Mouse (Mus musculus): ENCODE results near the gene Cacng8. TPM values are rescaled to one million over a fixed set of nuclear protein-coding genes. Genes with fewer than 3 reads are reported as not detected.

The Cacng8 gene
- polyA plus RNA-seq (2012; rRNA removed) (4.0 and 5.5 TPM in 2 replicates), polyA plus RNA-seq (2014; fragmentation: Nextera tagmentation; extraction: Ambion mirVana) (3.6 and 4.7 TPM in 2 replicates)

DNA sequence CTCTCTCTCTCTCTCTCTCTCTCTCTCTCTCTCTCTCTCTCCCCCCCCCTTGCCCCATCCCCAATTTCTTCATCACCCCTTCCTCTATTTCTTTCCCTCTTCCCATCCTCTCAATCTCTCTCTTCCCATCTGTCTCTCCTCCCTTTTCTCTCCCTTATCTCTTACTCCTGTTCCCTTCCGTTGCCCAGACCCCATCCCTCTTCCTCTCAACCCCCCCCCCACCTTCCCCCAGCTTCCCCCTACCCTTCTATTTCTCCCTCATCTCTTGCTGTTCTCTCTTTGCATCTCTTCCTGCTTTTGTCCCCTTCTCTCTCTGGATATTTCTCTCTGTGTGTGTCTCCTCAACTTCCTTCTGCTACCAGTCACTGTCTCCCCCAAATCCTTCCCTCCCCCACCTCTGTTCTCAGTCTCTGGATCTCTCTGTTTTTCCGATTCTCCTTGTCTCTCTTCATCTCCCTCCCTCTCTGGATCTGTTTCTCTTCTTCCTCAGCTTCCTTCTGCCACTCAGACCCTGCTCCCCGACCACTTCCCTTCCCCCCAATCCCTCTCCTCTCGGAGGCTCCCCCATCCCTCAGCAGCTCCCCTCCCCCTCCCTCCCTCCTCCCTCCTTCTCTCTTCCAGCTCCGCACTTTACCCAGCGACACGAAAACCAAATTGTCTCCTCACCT is at the start of gene Cacng8:
TSS of gene Cacng8 (plus strand) at position 271 of the 668 bp plus-strand sequence.
- peak within 1 kb of the TSS; percentile 70 for H3K4me2 ChIP-seq (replicated peaks; ENCODE audit: low read depth, low read length, severe bottlenecking)
- no peak for TF ChIP-seq POLR2A (IDR thresholded peaks at IDR 0.05; ENCODE audit: borderline replicate concordance, extremely low read depth, insufficient read depth, insufficient read length)
- no peaks in the 10 kb centered on the region for H3K9me3 ChIP-seq (ENCODE audit: control insufficient read depth, low read length)
- H3K4me3 ChIP-seq (replicated peaks; ENCODE audit: low read length) = peak within 1 kb of the TSS; percentile 42
- peaks cover 13% of the 10 kb centered on the region; the same call in 1 of the 2 replicates for H3K4me1 ChIP-seq (ENCODE audit: control insufficient read depth, insufficient read depth, low read length)
- DNase-seq (ENCODE audit: low spot score) (no peak), ATAC-seq (ENCODE audit: low FRiP score, low read depth) (no peak)
- H3K27me3 ChIP-seq (ENCODE audit: control insufficient read depth, insufficient read depth, low read length) = no peaks in the 10 kb centered on the region
- H3K9ac ChIP-seq (ENCODE audit: low read depth, low read length, severe bottlenecking) = peak within 1 kb of the TSS; percentile 41
- 0% methylated on average over 7 of the region's 7 CpGs for WGBS
- no peak within 1 kb of the TSS for H3K27ac ChIP-seq (replicated peaks; ENCODE audit: low read depth, low read length)
- peaks cover 10% of the 10 kb centered on the region for H3K36me3 ChIP-seq (ENCODE audit: control insufficient read depth, insufficient read depth, low read length)

GRCm38 (mm10) chr7:3343861-3344260 is 46.6 kb upstream of the Cacng8 start:
- Histone ChIP-seq H3K27me3 (ENCODE audit: control insufficient read depth, insufficient read depth, low read length) (no peaks in the 10 kb centered on the region), H3K4me2 (replicated peaks; ENCODE audit: low read depth, low read length, severe bottlenecking) (no peak overlapping the region), H3K27ac (replicated peaks; ENCODE audit: low read depth, low read length) (no peak overlapping the region), H3K36me3 (ENCODE audit: control insufficient read depth, insufficient read depth, low read length) (peaks cover 77% of the 10 kb centered on the region), H3K9ac (ENCODE audit: low read depth, low read length, severe bottlenecking) (no peak overlapping the region), H3K9me3 (ENCODE audit: control insufficient read depth, low read length) (no peaks in the 10 kb centered on the region), H3K4me1 (ENCODE audit: control insufficient read depth, insufficient read depth, low read length) (no peaks in the 10 kb centered on the region), H3K4me3 (replicated peaks; ENCODE audit: low read length) (no peak overlapping the region)
- no peak for DNase-seq (ENCODE audit: low spot score)
- TF ChIP-seq POLR2A (IDR thresholded peaks at IDR 0.05; ENCODE audit: borderline replicate concordance, extremely low read depth, insufficient read depth, insufficient read length) = no peak
- ATAC-seq (ENCODE audit: low FRiP score, low read depth) = no peak
- 85% methylated on average over 3 of the region's 3 CpGs for WGBS

- H3K4me1 ChIP-seq (ENCODE audit: control insufficient read depth, insufficient read depth, low read length) = no peaks in the 10 kb centered on the region
- whole genome bisulfite sequencing = 88% methylated on average over 3 of the region's 3 CpGs
- H3K9ac ChIP-seq (ENCODE audit: low read depth, low read length, severe bottlenecking) = no peak overlapping the region
- H3K4me3 ChIP-seq (replicated peaks; ENCODE audit: low read length) = no peak overlapping the region
- no peak overlapping the region for H3K27ac ChIP-seq (replicated peaks; ENCODE audit: low read depth, low read length)
- no peak overlapping the region for H3K4me2 ChIP-seq (replicated peaks; ENCODE audit: low read depth, low read length, severe bottlenecking)
- ATAC-seq (ENCODE audit: low FRiP score, low read depth) = no peak
- DNase-seq (ENCODE audit: low spot score) = no peak
- no peak for TF ChIP-seq POLR2A (IDR thresholded peaks at IDR 0.05; ENCODE audit: borderline replicate concordance, extremely low read depth, insufficient read depth, insufficient read length)
- H3K9me3 ChIP-seq (ENCODE audit: control insufficient read depth, low read length) = no peaks in the 10 kb centered on the region
- peaks cover 80% of the 10 kb centered on the region for H3K36me3 ChIP-seq (ENCODE audit: control insufficient read depth, insufficient read depth, low read length)
- H3K27me3 ChIP-seq (ENCODE audit: control insufficient read depth, insufficient read depth, low read length) = no peaks in the 10 kb centered on the region
Observed at GRCm38 (mm10) chr7:3345301-3345700, 45.2 kb upstream of the Cacng8 start.

GRCm38 (mm10) chr7:3347366-3348287 is 42.9 kb upstream of the Cacng8 start:
- Histone ChIP-seq H3K4me1 (ENCODE audit: control insufficient read depth, insufficient read depth, low read length) (no peaks in the 10 kb centered on the region), H3K36me3 (ENCODE audit: control insufficient read depth, insufficient read depth, low read length) (peaks cover 75% of the 10 kb centered on the region)
- ATAC-seq (ENCODE audit: low FRiP score, low read depth) = no peak

GRCm38 (mm10) chr7:3348326-3348725 is 42.2 kb upstream of the Cacng8 start:
- no peak overlapping the region for H3K4me2 ChIP-seq (replicated peaks; ENCODE audit: low read depth, low read length, severe bottlenecking)
- no peaks in the 10 kb centered on the region for H3K27me3 ChIP-seq (ENCODE audit: control insufficient read depth, insufficient read depth, low read length)
- no peaks in the 10 kb centered on the region for H3K4me1 ChIP-seq (ENCODE audit: control insufficient read depth, insufficient read depth, low read length)
- DNase-seq (ENCODE audit: low spot score) (no peak), ATAC-seq (ENCODE audit: low FRiP score, low read depth) (no peak)
- H3K4me3 ChIP-seq (replicated peaks; ENCODE audit: low read length) = no peak overlapping the region
- H3K9me3 ChIP-seq (ENCODE audit: control insufficient read depth, low read length) = no peaks in the 10 kb centered on the region
- WGBS = 69% methylated on average over 5 of the region's 5 CpGs
- H3K36me3 ChIP-seq (ENCODE audit: control insufficient read depth, insufficient read depth, low read length) = peaks cover 73% of the 10 kb centered on the region
- no peak overlapping the region for H3K27ac ChIP-seq (replicated peaks; ENCODE audit: low read depth, low read length)
- no peak for TF ChIP-seq POLR2A (IDR thresholded peaks at IDR 0.05; ENCODE audit: borderline replicate concordance, extremely low read depth, insufficient read depth, insufficient read length)
- H3K9ac ChIP-seq (ENCODE audit: low read depth, low read length, severe bottlenecking) = no peak overlapping the region

More at GRCm38 (mm10) chr7:3347366-3348287, 42.9 kb upstream of the Cacng8 start:
- H3K9me3 ChIP-seq (ENCODE audit: control insufficient read depth, low read length) = no peaks in the 10 kb centered on the region
- no peak overlapping the region for H3K4me2 ChIP-seq (replicated peaks; ENCODE audit: low read depth, low read length, severe bottlenecking)
- no peaks in the 10 kb centered on the region for H3K27me3 ChIP-seq (ENCODE audit: control insufficient read depth, insufficient read depth, low read length)
- no peak for DNase-seq (ENCODE audit: low spot score)
- no peak overlapping the region for H3K9ac ChIP-seq (ENCODE audit: low read depth, low read length, severe bottlenecking)
- no peak for TF ChIP-seq POLR2A (IDR thresholded peaks at IDR 0.05; ENCODE audit: borderline replicate concordance, extremely low read depth, insufficient read depth, insufficient read length)
- H3K27ac ChIP-seq (replicated peaks; ENCODE audit: low read depth, low read length) = no peak overlapping the region
- no peak overlapping the region for H3K4me3 ChIP-seq (replicated peaks; ENCODE audit: low read length)
- 73% methylated on average over 20 of the region's 20 CpGs for WGBS
